31 mouse cellular contexts compared by ENCODE assay signal in genomic region chr10:86358307-86358975, GRCm38 (mm10). TPM values are rescaled to one million over a fixed set of nuclear protein-coding genes. Genes with fewer than 3 reads are reported as not detected.
DNase-seq lines count a peak whose midpoint lies in the region; ATAC-seq and TF ChIP-seq lines count a peak whose summit lies in the region.
"Had no signal": no experiment of that assay in that cellular context is flagged by ENCODE, and none has a peak within 500 bp of the region (broad histone marks: within the 10 kb centered on the region; RNA-seq: fewer than 3 reads in every experiment).

No protein-coding gene starts in this region.

- WGBS in forebrain, embryonic 15.5 days = 73% methylated on average over 7 of the region's 7 CpGs
- 87% methylated on average over 7 of the region's 7 CpGs for WGBS in forebrain, embryonic 10.5 days
- WGBS in hindbrain, postnatal 0 days = 54% methylated on average over 7 of the region's 7 CpGs
- 83% methylated on average over 7 of the region's 7 CpGs for WGBS in hindbrain, embryonic 12.5 days

- no peak overlapping the region for H3K4me3 ChIP-seq in forebrain, embryonic 15.5 days
- H3K4me3 ChIP-seq in forebrain, embryonic 10.5 days = no peak overlapping the region
- H3K4me3 ChIP-seq in hindbrain, postnatal 0 days (ENCODE audit: low read length) = no peak overlapping the region
- no peak overlapping the region for H3K4me3 ChIP-seq in hindbrain, embryonic 12.5 days
- H3K4me3 ChIP-seq: embryonic facial prominence, embryonic 10.5 days; embryonic facial prominence, embryonic 15.5 days; gastrocnemius, adult 2 months; limb, embryonic 12.5 days; liver, embryonic 15.5 days; midbrain, embryonic 10.5 days; midbrain, embryonic 15.5 days; neural tube, embryonic 15.5 days had no signal

- H3K4me1 ChIP-seq in forebrain, embryonic 15.5 days = peaks cover 14% of the 10 kb centered on the region
- H3K4me1 ChIP-seq in forebrain, embryonic 10.5 days = peaks cover 12% of the 10 kb centered on the region
- peaks cover 4% of the 10 kb centered on the region; the same call in 1 of the 2 replicates for H3K4me1 ChIP-seq in hindbrain, postnatal 0 days (ENCODE audit: insufficient read depth, low read length)
- no peaks in the 10 kb centered on the region for H3K4me1 ChIP-seq in hindbrain, embryonic 12.5 days
- H3K4me1 ChIP-seq: midbrain, embryonic 15.5 days had no signal

- H3K4me2 ChIP-seq in forebrain, embryonic 15.5 days (replicated peaks) = no peak overlapping the region
- H3K4me2 ChIP-seq in hindbrain, postnatal 0 days (ENCODE audit: low read depth, low read length) = no peak overlapping the region
- H3K4me2 ChIP-seq in hindbrain, embryonic 12.5 days (replicated peaks) = no peak overlapping the region
- H3K4me2 ChIP-seq: embryonic facial prominence, embryonic 15.5 days; heart, embryonic 11.5 days; limb, embryonic 12.5 days; liver, embryonic 15.5 days; lung, embryonic 14.5 days; midbrain, embryonic 15.5 days; neural tube, embryonic 15.5 days had no signal

- H3K27ac ChIP-seq in forebrain, embryonic 15.5 days (replicated peaks) = peak overlapping the region; percentile 35; the same call in 1 of the 2 replicates
- H3K27ac ChIP-seq in forebrain, embryonic 10.5 days = no peak overlapping the region
- peak overlapping the region; percentile 52; the same call in 1 of the 2 replicates for H3K27ac ChIP-seq in hindbrain, postnatal 0 days
- H3K27ac ChIP-seq in hindbrain, embryonic 12.5 days = no peak overlapping the region
- H3K27ac ChIP-seq: embryonic facial prominence, embryonic 10.5 days; liver, embryonic 15.5 days; midbrain, embryonic 10.5 days; midbrain, embryonic 15.5 days had no signal

- peak; percentile 48 for DNase-seq in adrenal gland, postnatal 14 days
- DNase-seq in adrenal gland, adult 18-20 months (ENCODE audit: low spot score in 2 of 2) = no peak
- DNase-seq in forebrain, embryonic 10.5 days (ENCODE audit: extremely low spot score, low spot score) = no peak
- peak; percentile 40 for DNase-seq in hindbrain, postnatal 0 days (ENCODE audit: low spot score)
- peak; percentile 39 for DNase-seq in ovary, adult 18-20 months (ENCODE audit: low spot score)
- no peak for DNase-seq in ovary, postnatal 36 days (ENCODE audit: low spot score)
- DNase-seq: gastrocnemius, adult 2 months; gastrocnemius, postnatal 36 days; heart, postnatal 36 days; kidney, adult 11 months; kidney, postnatal 14 days; layer of hippocampus, adult 9-11 months; right cerebral cortex, adult 18-20 months; spleen, adult 18-20 months; thymus, adult 18-20 months; thymus, postnatal 25 days had no signal

- H3K36me3 ChIP-seq in forebrain, embryonic 15.5 days = no peaks in the 10 kb centered on the region; the same call in 1 of the 2 replicates
- H3K36me3 ChIP-seq in forebrain, embryonic 10.5 days (replicated peaks) = no peaks in the 10 kb centered on the region
- H3K36me3 ChIP-seq in hindbrain, postnatal 0 days (ENCODE audit: insufficient read depth, low read length) = no peaks in the 10 kb centered on the region
- no peaks in the 10 kb centered on the region for H3K36me3 ChIP-seq in hindbrain, embryonic 12.5 days
- H3K36me3 ChIP-seq: embryonic facial prominence, embryonic 10.5 days; embryonic facial prominence, embryonic 15.5 days; limb, embryonic 12.5 days; liver, embryonic 15.5 days; midbrain, embryonic 10.5 days; midbrain, embryonic 15.5 days had no signal

- no peak for ATAC-seq in forebrain, embryonic 15.5 days (replicated peaks)
- peak; percentile 24; the same call in 1 of the 2 replicates for ATAC-seq in hindbrain, postnatal 0 days
- ATAC-seq in hindbrain, embryonic 12.5 days (ENCODE audit: low FRiP score) = no peak
- ATAC-seq: forebrain, embryonic 14.5 days; inflammation-experienced regulatory T-cells, adult 6 months had no signal

- no peaks in the 10 kb centered on the region for H3K9me3 ChIP-seq in forebrain, embryonic 15.5 days
- no peaks in the 10 kb centered on the region for H3K9me3 ChIP-seq in forebrain, embryonic 10.5 days
- H3K9me3 ChIP-seq in hindbrain, postnatal 0 days (ENCODE audit: low read length) = no peaks in the 10 kb centered on the region
- H3K9me3 ChIP-seq in hindbrain, embryonic 12.5 days (replicated peaks) = no peaks in the 10 kb centered on the region
- H3K9me3 ChIP-seq: embryonic facial prominence, embryonic 10.5 days; embryonic facial prominence, embryonic 15.5 days; limb, embryonic 12.5 days; liver, embryonic 15.5 days; midbrain, embryonic 10.5 days; midbrain, embryonic 15.5 days; neural tube, embryonic 15.5 days had no signal

- no peaks in the 10 kb centered on the region for H3K27me3 ChIP-seq in forebrain, embryonic 15.5 days
- H3K27me3 ChIP-seq in forebrain, embryonic 10.5 days (ENCODE audit: poor library complexity, severe bottlenecking) = no peaks in the 10 kb centered on the region
- H3K27me3 ChIP-seq in hindbrain, postnatal 0 days (ENCODE audit: insufficient read depth, low read length) = no peaks in the 10 kb centered on the region
- H3K27me3 ChIP-seq in hindbrain, embryonic 12.5 days = no peaks in the 10 kb centered on the region
- H3K27me3 ChIP-seq: embryonic facial prominence, embryonic 15.5 days; limb, embryonic 12.5 days; liver, embryonic 15.5 days; midbrain, embryonic 15.5 days; neural tube, embryonic 15.5 days; Patski had no signal

- no peak overlapping the region for H3K9ac ChIP-seq in forebrain, embryonic 15.5 days (replicated peaks)
- H3K9ac ChIP-seq in hindbrain, postnatal 0 days (replicated peaks; ENCODE audit: low read length) = no peak overlapping the region
- no peak overlapping the region for H3K9ac ChIP-seq in hindbrain, embryonic 12.5 days
- H3K9ac ChIP-seq: embryonic facial prominence, embryonic 15.5 days; limb, embryonic 12.5 days; liver, embryonic 15.5 days; lung, embryonic 14.5 days; midbrain, embryonic 15.5 days; neural tube, embryonic 15.5 days had no signal

- no peak for TF ChIP-seq CTCF in hindbrain, postnatal 0 days (IDR thresholded peaks at IDR 0.05; ENCODE audit: low read depth)

RNA-seq across cellular contexts. Expression of gene Timp3, which starts 58.3 kb away (rescaled TPM):
- 283 and 294 TPM in 2 replicates for total RNA-seq in adrenal gland, postnatal 14 days (2021)
- total RNA-seq in adrenal gland, adult 18-20 months (2021) = 100 to 1,000 TPM; 511 to 546 TPM
- polyA plus RNA-seq in forebrain, embryonic 15.5 days (2015; fragmentation: Nextera tagmentation; extraction: Ambion mirVana) = 15.8 and 16.9 TPM in 2 replicates
- 22.1 and 22.4 TPM in 2 replicates for polyA plus RNA-seq in forebrain, embryonic 10.5 days (2016; fragmentation: Nextera tagmentation; extraction: Ambion mirVana)
- 141 and 162 TPM in 2 replicates for total RNA-seq in hindbrain, postnatal 0 days (2014; rRNA removed)
- 59.7 and 60.0 TPM in 2 replicates for polyA plus RNA-seq in hindbrain, postnatal 0 days (2015; fragmentation: Nextera tagmentation; extraction: Ambion mirVana)
- 42.3 and 46.1 TPM in 2 replicates for polyA plus RNA-seq in hindbrain, embryonic 12.5 days (2016; fragmentation: Nextera tagmentation; extraction: Ambion mirVana)
- total RNA-seq: MEL had no signal
- polyA plus RNA-seq: inflammation-experienced regulatory T-cells, adult 6 months had no signal

Comparison
In these comparisons a context has a peak if more than half of its experiments do, and no peak if none do; other contexts are left out.
1. DNase-seq: peak in adrenal gland, postnatal 14 days (single experiment), hindbrain, postnatal 0 days (single experiment) and ovary, adult 18-20 months (single experiment); none in adrenal gland, adult 18-20 months (0 of 2), forebrain, embryonic 10.5 days (single experiment) and ovary, postnatal 36 days (single experiment).
2. H3K27ac ChIP-seq: peak in forebrain, embryonic 15.5 days (single experiment) and hindbrain, postnatal 0 days (single experiment); none in forebrain, embryonic 10.5 days (single experiment) and hindbrain, embryonic 12.5 days (single experiment).